ENCODE assay signal across 8 mouse cellular contexts in genomic region chr19:4163543-4163887, GRCm38 (mm10). TPM values are rescaled to one million over a fixed set of nuclear protein-coding genes. Genes with fewer than 3 reads are reported as not detected.
DNase-seq lines count a peak whose midpoint lies in the region; ATAC-seq and TF ChIP-seq lines count a peak whose summit lies in the region.

No protein-coding gene starts in this region.

- H3K36me3 ChIP-seq in heart, embryonic 11.5 days (ENCODE audit: control insufficient read depth, insufficient read depth, low read length): peaks cover 6% of the 10 kb centered on the region; the same call in 1 of the 2 replicates
- peaks cover 27 to 51% of the 10 kb centered on the region in 2 experiments for H3K36me3 ChIP-seq in CH12.LX (replicated peaks in 1 of 2; ENCODE audit: control insufficient read depth in 1 of 2, insufficient read depth in 1 of 2, low read length in 1 of 2)
- peaks cover 26% of the 10 kb centered on the region for H3K36me3 ChIP-seq in forebrain, embryonic 15.5 days
- H3K36me3 ChIP-seq in liver, embryonic 16.5 days (ENCODE audit: control insufficient read depth, insufficient read depth): peaks cover 7% of the 10 kb centered on the region

- no peaks in the 10 kb centered on the region for H3K27me3 ChIP-seq in heart, embryonic 11.5 days (ENCODE audit: control insufficient read depth, insufficient read depth, low read length)
- no peaks in the 10 kb centered on the region for H3K27me3 ChIP-seq in CH12.LX (replicated peaks)
- no peaks in the 10 kb centered on the region for H3K27me3 ChIP-seq in forebrain, embryonic 15.5 days
- H3K27me3 ChIP-seq in liver, embryonic 16.5 days (ENCODE audit: control insufficient read depth, insufficient read depth, low read depth, low read length): no peaks in the 10 kb centered on the region

- peaks cover 10% of the 10 kb centered on the region for H3K79me2 ChIP-seq in CH12.LX (replicated peaks; ENCODE audit: control insufficient read depth, extremely low read depth, insufficient read depth, poor library complexity, severe bottlenecking)

- no peak for ATAC-seq in heart, embryonic 11.5 days (replicated peaks; ENCODE audit: insufficient number of reproducible peaks, low FRiP score, low TSS enrichment)
- ATAC-seq in forebrain, embryonic 15.5 days (replicated peaks): peak; percentile 42; the same call in 1 of the 2 replicates
- no peak for ATAC-seq in liver, embryonic 16.5 days (ENCODE audit: low read depth)

- WGBS in heart, embryonic 11.5 days (ENCODE audit: insufficient replicate concordance): 36% methylated on average over 4 of the region's 4 CpGs
- 29% methylated on average over 4 of the region's 4 CpGs for WGBS in forebrain, embryonic 15.5 days
- WGBS in liver, embryonic 16.5 days (ENCODE audit: insufficient replicate concordance): 30% methylated on average over 4 of the region's 4 CpGs

- in situ Hi-C loops in CH12.LX (cut with MboI; ENCODE audit: low pct_ligation_motif_present, low pct_unique_long_range_greater_than_20kb, low sequenced_read_pairs): no loop called here

- H3K27ac ChIP-seq in heart, embryonic 11.5 days (ENCODE audit: low read depth, low read length): peak overlapping the region; percentile 24; the same call in 1 of the 2 replicates
- no peak overlapping the region for H3K27ac ChIP-seq in CH12.LX (ENCODE audit: insufficient read depth, low read depth)
- peak overlapping the region; percentile 81 for H3K27ac ChIP-seq in forebrain, embryonic 15.5 days (replicated peaks)
- peak overlapping the region; percentile 29 for H3K27ac ChIP-seq in liver, embryonic 16.5 days (ENCODE audit: low read length)

- TF ChIP-seq POLR2A in CH12.LX (IDR thresholded peaks at IDR 0.05; ENCODE audit: low read depth, low read length): no peak

- TF ChIP-seq EP300 in CH12.LX (IDR thresholded peaks at IDR 0.05; ENCODE audit: low read length): no peak

- H3K4me3 ChIP-seq in heart, embryonic 11.5 days (ENCODE audit: low read depth, low read length): peak overlapping the region; percentile 73
- peak overlapping the region; percentile 56 to 71 (median 67) for H3K4me3 ChIP-seq in CH12.LX (replicated peaks in 1 of 3; ENCODE audit: low read depth in 2 of 3, low read length in 2 of 3, poor library complexity in 1 of 3)
- H3K4me3 ChIP-seq in forebrain, embryonic 15.5 days: peak overlapping the region; percentile 75
- H3K4me3 ChIP-seq in liver, embryonic 16.5 days (ENCODE audit: low read depth, low read length): peak overlapping the region; percentile 77

- TF ChIP-seq CTCF in CH12.LX (conservative IDR thresholded peaks at IDR 0.05 in 1 of 2, IDR thresholded peaks at IDR 0.05 in 1 of 2; ENCODE audit: low read depth in 2 of 2, low read length in 2 of 2): no peak

- H3K9ac ChIP-seq in heart, embryonic 11.5 days (ENCODE audit: low read depth, low read length): peak overlapping the region; percentile 85; the same call in 1 of the 2 replicates
- H3K9ac ChIP-seq in CH12.LX (ENCODE audit: insufficient read depth, low read depth): peak overlapping the region; percentile 72
- H3K9ac ChIP-seq in forebrain, embryonic 15.5 days (replicated peaks): peak overlapping the region; percentile 44
- H3K9ac ChIP-seq in liver, embryonic 16.5 days (ENCODE audit: low read depth, low read length): peak overlapping the region; percentile 79

- H3K4me1 ChIP-seq in heart, embryonic 11.5 days (ENCODE audit: control insufficient read depth, insufficient read depth, low read length): peaks cover 9% of the 10 kb centered on the region
- H3K4me1 ChIP-seq in CH12.LX (ENCODE audit: control insufficient read depth in 1 of 2, insufficient read depth in 2 of 2): peaks cover 9 to 36% of the 10 kb centered on the region in 2 experiments
- peaks cover 15% of the 10 kb centered on the region for H3K4me1 ChIP-seq in forebrain, embryonic 15.5 days
- H3K4me1 ChIP-seq in liver, embryonic 16.5 days (ENCODE audit: control insufficient read depth, low read depth, low read length): peaks cover 32% of the 10 kb centered on the region

- H3K4me2 ChIP-seq in heart, embryonic 11.5 days: peak overlapping the region; percentile 88
- peak overlapping the region; percentile 60 for H3K4me2 ChIP-seq in CH12.LX (ENCODE audit: insufficient read depth, low read depth, poor library complexity, severe bottlenecking)
- peak overlapping the region; percentile 52 for H3K4me2 ChIP-seq in forebrain, embryonic 15.5 days (replicated peaks)
- H3K4me2 ChIP-seq in liver, embryonic 16.5 days (ENCODE audit: low read depth, low read length): peak overlapping the region; percentile 66

- dilution Hi-C loops in CH12.LX (cut with MboI; ENCODE audit: extremely low pct_ligation_motif_present, extremely low pct_unique_long_range_greater_than_20kb, low sequenced_read_pairs): no loop called here

- TF ChIP-seq RAD21 in CH12.LX (IDR thresholded peaks at IDR 0.05; ENCODE audit: low read depth, low read length): no peak

- no peak for DNase-seq in heart, postnatal 4 days
- no peak for DNase-seq in CH12.LX (ENCODE audit: extremely low read depth)
- no peak for DNase-seq in adipocyte (ENCODE audit: low spot score)
- no peak for DNase-seq in thymus, postnatal 25 days
- no peak for DNase-seq in ovary, postnatal 10 days (ENCODE audit: low spot score)

- H3K9me3 ChIP-seq in heart, embryonic 11.5 days (replicated peaks; ENCODE audit: control insufficient read depth, low read length): no peaks in the 10 kb centered on the region
- H3K9me3 ChIP-seq in CH12.LX (replicated peaks; ENCODE audit: low read length): peaks cover 2% of the 10 kb centered on the region
- H3K9me3 ChIP-seq in forebrain, embryonic 15.5 days: no peaks in the 10 kb centered on the region
- no peaks in the 10 kb centered on the region for H3K9me3 ChIP-seq in liver, embryonic 16.5 days (replicated peaks; ENCODE audit: control insufficient read depth, low read length)

TF ChIP-seq in CH12.LX, 34 proteins besides CTCF, POLR2A, EP300 and RAD21:
- TF ChIP-seq ZMIZ1 (IDR thresholded peaks at IDR 0.05; ENCODE audit: low read depth, low read length) (0 out of 2 replicates have a peak, but pooled peaks have one; percentile 12), NELFE (IDR thresholded peaks at IDR 0.05; ENCODE audit: low read depth, low read length) (0 out of 2 replicates have a peak, but pooled peaks have one; percentile 9), NRF1 (IDR thresholded peaks at IDR 0.05; ENCODE audit: low read depth, low read length) (no peak)

RNA-seq across cellular contexts. Expression of gene Rps6kb2, which starts 0.4 kb away (rescaled TPM):
- 34.3 and 38.1 TPM in 2 replicates for polyA plus RNA-seq in heart, embryonic 11.5 days (2014; fragmentation: Nextera tagmentation; extraction: Ambion mirVana)
- total RNA-seq in heart, postnatal 4 days (2021): 10 to 100 TPM; 26.0 to 26.3 TPM
- 20.7 and 25.3 TPM in 2 replicates for total RNA-seq in CH12.LX (2012; rRNA removed)
- total RNA-seq in CH12.LX (2014; rRNA removed): 9.7 and 12.0 TPM in 2 replicates
- 26.6 and 27.2 TPM in 2 replicates for polyA plus RNA-seq in CH12.LX (2012; ENCODE audit: insufficient read length, low read depth)
- 54.1 and 54.6 TPM in 2 replicates for polyA plus RNA-seq in forebrain, embryonic 15.5 days (2015; fragmentation: Nextera tagmentation; extraction: Ambion mirVana)
- polyA plus RNA-seq in liver, embryonic 16.5 days (2015; fragmentation: Nextera tagmentation; extraction: Ambion mirVana): 29.4 and 31.9 TPM in 2 replicates

RNA-seq across cellular contexts. Expression of gene Ptprcap, which starts 10.1 kb away (rescaled TPM):
- polyA plus RNA-seq in heart, embryonic 11.5 days (2014; fragmentation: Nextera tagmentation; extraction: Ambion mirVana): 1.3 and 1.7 TPM in 2 replicates
- 1 to 10 TPM; 2.0 to 2.2 TPM for total RNA-seq in heart, postnatal 4 days (2021)
- 438 and 452 TPM in 2 replicates for total RNA-seq in CH12.LX (2012; rRNA removed)
- total RNA-seq in CH12.LX (2014; rRNA removed): 380 and 447 TPM in 2 replicates
- polyA plus RNA-seq in CH12.LX (2012; ENCODE audit: insufficient read length, low read depth): 296 and 343 TPM in 2 replicates
- polyA plus RNA-seq in forebrain, embryonic 15.5 days (2015; fragmentation: Nextera tagmentation; extraction: Ambion mirVana): 0.59 and 1.1 TPM in 2 replicates
- 17.6 and 17.9 TPM in 2 replicates for polyA plus RNA-seq in liver, embryonic 16.5 days (2015; fragmentation: Nextera tagmentation; extraction: Ambion mirVana)

RNA-seq across cellular contexts. Expression of gene Carns1, which starts 11.8 kb away (rescaled TPM):
- 2.1 and 2.8 TPM in 2 replicates for polyA plus RNA-seq in heart, embryonic 11.5 days (2014; fragmentation: Nextera tagmentation; extraction: Ambion mirVana)
- total RNA-seq in heart, postnatal 4 days (2021): 10 to 100 TPM; 46.7 to 49.0 TPM
- total RNA-seq in CH12.LX (2012; rRNA removed) (3.4 and 4.0 TPM in 2 replicates), CH12.LX (2014; rRNA removed) (1.7 and 1.8 TPM in 2 replicates)
- 3.8 and 4.4 TPM in 2 replicates for polyA plus RNA-seq in CH12.LX (2012; ENCODE audit: insufficient read length, low read depth)
- polyA plus RNA-seq in forebrain, embryonic 15.5 days (2015; fragmentation: Nextera tagmentation; extraction: Ambion mirVana): 3.4 and 4.2 TPM in 2 replicates
- polyA plus RNA-seq in liver, embryonic 16.5 days (2015; fragmentation: Nextera tagmentation; extraction: Ambion mirVana): 0.49 and 0.67 TPM in 2 replicates

RNA-seq across cellular contexts. Expression of gene Coro1b, which starts 15.1 kb away (rescaled TPM):
- 109 and 113 TPM in 2 replicates for polyA plus RNA-seq in heart, embryonic 11.5 days (2014; fragmentation: Nextera tagmentation; extraction: Ambion mirVana)
- 10 to 100 TPM; 74.6 to 74.8 TPM for total RNA-seq in heart, postnatal 4 days (2021)
- total RNA-seq in CH12.LX (2012; rRNA removed) (172 and 194 TPM in 2 replicates), CH12.LX (2014; rRNA removed) (154 and 179 TPM in 2 replicates)
- polyA plus RNA-seq in CH12.LX (2012; ENCODE audit: insufficient read length, low read depth): 265 and 293 TPM in 2 replicates
- polyA plus RNA-seq in forebrain, embryonic 15.5 days (2015; fragmentation: Nextera tagmentation; extraction: Ambion mirVana): 144 and 145 TPM in 2 replicates
- polyA plus RNA-seq in liver, embryonic 16.5 days (2015; fragmentation: Nextera tagmentation; extraction: Ambion mirVana): 72.4 and 74.8 TPM in 2 replicates

RNA-seq across cellular contexts. Expression of gene Cabp4, which starts 19.7 kb away (rescaled TPM):
- polyA plus RNA-seq in heart, embryonic 11.5 days (2014; fragmentation: Nextera tagmentation; extraction: Ambion mirVana): not detected in 2 replicates
- total RNA-seq in heart, postnatal 4 days (2021): under 1 TPM in 1 of 2 experiments, not detected in 1; 0.18 TPM
- total RNA-seq in CH12.LX (2012; rRNA removed) (2.8 and 3.3 TPM in 2 replicates), CH12.LX (2014; rRNA removed) (6.4 and 6.9 TPM in 2 replicates)
- 11.8 and 14.7 TPM in 2 replicates for polyA plus RNA-seq in CH12.LX (2012; ENCODE audit: insufficient read length, low read depth)
- polyA plus RNA-seq in forebrain, embryonic 15.5 days (2015; fragmentation: Nextera tagmentation; extraction: Ambion mirVana): 0.10 and 0.15 TPM in 2 replicates
- 0.18 and 0.20 TPM in 2 replicates for polyA plus RNA-seq in liver, embryonic 16.5 days (2015; fragmentation: Nextera tagmentation; extraction: Ambion mirVana)

Comparison
In these comparisons a context has a peak if more than half of its experiments do, and no peak if none do; other contexts are left out.
1. RNA of gene Ptprcap, which starts 10.1 kb away (polyA plus RNA-seq): 296 to 343 TPM in CH12.LX; 17.6 to 17.9 TPM in liver, embryonic 16.5 days, 1.3 to 1.7 TPM in heart, embryonic 11.5 days and 0.59 to 1.1 TPM in forebrain, embryonic 15.5 days; every median in the first group is over 10 times any median in the second.
2. Peak in every context shown above with its lines, with median percentiles within 50 percentile points of each other: H3K4me2 ChIP-seq, H3K4me3 ChIP-seq and H3K9ac ChIP-seq.